Mouse (Mus musculus): ENCODE results near the gene Vmn1r191. TPM values are rescaled to one million over a fixed set of nuclear protein-coding genes. Genes with fewer than 3 reads are reported as not detected.
"Not testable (repeated sequence)": the region's sequence is repeated elsewhere in the genome, so short reads cannot be mapped to it uniquely, and the experiment has no call there.

Gene Vmn1r191
- total RNA-seq (2021): not detected
- long read RNA-seq, experiment 1: 0 reads
- long read RNA-seq, experiment 2: 0 reads

GRCm38 (mm10) chr13:22183869-22184268 lies at the start of gene Vmn1r191:
TSS of gene Vmn1r191 (minus strand) at chr13:22183969.
- H3K27ac ChIP-seq: no peak within 1 kb of the TSS
- intact Hi-C loops (cut with DNase I): no loop called here
- DNase-seq (ENCODE audit: extremely low spot score in 1 of 2, low spot score in 2 of 2): no peak
- no peak for TF ChIP-seq CTCF (IDR thresholded peaks at IDR 0.05)
- H3K4me3 ChIP-seq: no peak within 1 kb of the TSS

GRCm38 (mm10) chr13:22223060-22223459 lies 39.3 kb upstream of the Vmn1r191 start, which contains the start of gene Vmn1r193:
TSS of gene Vmn1r193 (minus strand) at chr13:22223160.
- intact Hi-C loops (cut with DNase I); H3K27ac ChIP-seq; DNase-seq (ENCODE audit: extremely low spot score in 1 of 2, low spot score in 2 of 2): not testable (repeated sequence)

GRCm38 (mm10) chr13:22192756-22193155 lies 9.0 kb upstream of the Vmn1r191 start:
- intact Hi-C loops (cut with DNase I); DNase-seq (ENCODE audit: extremely low spot score in 1 of 2, low spot score in 2 of 2); H3K27ac ChIP-seq; H3K4me3 ChIP-seq: not testable (repeated sequence)

More at GRCm38 (mm10) chr13:22223060-22223459, 39.3 kb upstream of the Vmn1r191 start, which contains the start of gene Vmn1r193:
- not testable (repeated sequence) for H3K4me3 ChIP-seq

GRCm38 (mm10) chr13:22191041-22191440 lies 7.3 kb upstream of the Vmn1r191 start, which contains the start of gene Vmn1r192:
TSS of gene Vmn1r192 (minus strand) at chr13:22191141.
- no peak for TF ChIP-seq CTCF (IDR thresholded peaks at IDR 0.05)
- H3K27ac ChIP-seq: no peak within 1 kb of the TSS
- DNase-seq (ENCODE audit: extremely low spot score in 1 of 2, low spot score in 2 of 2): no peak
- H3K4me3 ChIP-seq: no peak within 1 kb of the TSS
- intact Hi-C loops (cut with DNase I): no loop called here

- DNase-seq (ENCODE audit: extremely low spot score in 1 of 2, low spot score in 2 of 2): no peak
- no peak overlapping the region for H3K4me3 ChIP-seq
- intact Hi-C loops (cut with DNase I): no loop called here
- H3K27ac ChIP-seq: no peak overlapping the region
- TF ChIP-seq CTCF (IDR thresholded peaks at IDR 0.05): no peak
Observed at GRCm38 (mm10) chr13:22190385-22190784, 6.6 kb upstream of the Vmn1r191 start.

GRCm38 (mm10) chr13:22189313-22189712 lies 5.5 kb upstream of the Vmn1r191 start:
- no peak for TF ChIP-seq CTCF (IDR thresholded peaks at IDR 0.05)
- DNase-seq (ENCODE audit: extremely low spot score in 1 of 2, low spot score in 2 of 2): no peak
- H3K27ac ChIP-seq: no peak overlapping the region
- H3K4me3 ChIP-seq: no peak overlapping the region
- intact Hi-C loops (cut with DNase I): no loop called here

- Histone ChIP-seq H3K27ac (no peak overlapping the region), H3K4me3 (no peak overlapping the region)
- no peak for TF ChIP-seq CTCF (IDR thresholded peaks at IDR 0.05)
- no peak for DNase-seq (ENCODE audit: extremely low spot score in 1 of 2, low spot score in 2 of 2)
- intact Hi-C loops (cut with DNase I): no loop called here
Observed at GRCm38 (mm10) chr13:22168416-22168815, 15.4 kb downstream of the Vmn1r191 start.

GRCm38 (mm10) chr13:22136495-22137293 lies 47.1 kb downstream of the Vmn1r191 start:
- DNase-seq (ENCODE audit: extremely low spot score in 1 of 2, low spot score in 2 of 2); H3K4me3 ChIP-seq; intact Hi-C loops (cut with DNase I); H3K27ac ChIP-seq: not testable (repeated sequence)

Small RNA genes within 50 kb of the gene (microRNA-seq; reads per million reads assigned to microRNA genes)
- gene Gm23282: 0 reads per million in 2 experiments
- 0 reads per million in 2 experiments for gene Gm25084

Other genes starting within 250 kb of the Vmn1r191 start
- gene Zfp184, start 238.9 kb downstream of the Vmn1r191 start, total RNA-seq (2021): 1 to 10 TPM; 3.8 to 3.9 TPM
- not detected for gene Pom121l2, start 202.8 kb downstream of the Vmn1r191 start, total RNA-seq (2021)
- 1 to 10 TPM in 1 of 2 experiments, under 1 TPM in 1; 0.57 to 1.1 TPM for gene Prss16, start 174.2 kb downstream of the Vmn1r191 start, total RNA-seq (2021)
- gene Hist1h2ah, start 148.4 kb downstream of the Vmn1r191 start, total RNA-seq (2021): 10 to 100 TPM; 18.8 to 25.6 TPM
- 10 to 100 TPM; 12.2 to 13.5 TPM for gene Hist1h2bk, start 148.1 kb downstream of the Vmn1r191 start, total RNA-seq (2021)
- gene Hist1h4i, start 142.6 kb downstream of the Vmn1r191 start, total RNA-seq (2021): 10 to 100 TPM; 58.2 to 75.2 TPM
- gene Hist1h2ag, start 141.0 kb downstream of the Vmn1r191 start, total RNA-seq (2021): 1 to 10 TPM; 8.1 to 9.2 TPM
- 10 to 100 TPM in 1 of 2 experiments, 1 to 10 TPM in 1; 9.4 to 12.9 TPM for gene Hist1h2bj, start 140.8 kb downstream of the Vmn1r191 start, total RNA-seq (2021)
- not detected for gene Vmn1r188, start 99.5 kb downstream of the Vmn1r191 start, total RNA-seq (2021)
- gene Vmn1r189, start 78.1 kb downstream of the Vmn1r191 start, total RNA-seq (2021): not detected
- gene Vmn1r192, start 7.2 kb upstream of the Vmn1r191 start, total RNA-seq (2021): not detected
- not detected for gene Vmn1r193, start 39.2 kb upstream of the Vmn1r191 start, total RNA-seq (2021)
- not detected for gene Vmn1r194, start 60.2 kb upstream of the Vmn1r191 start, total RNA-seq (2021)
- gene Vmn1r195, start 86.6 kb upstream of the Vmn1r191 start, total RNA-seq (2021): not detected
- gene Vmn1r196, start 106.0 kb upstream of the Vmn1r191 start, total RNA-seq (2021): not detected
- not detected for gene Vmn1r197, start 140.6 kb upstream of the Vmn1r191 start, total RNA-seq (2021)
- gene Vmn1r198, start 166.4 kb upstream of the Vmn1r191 start, total RNA-seq (2021): not detected
- not detected for gene Vmn1r199, start 195.8 kb upstream of the Vmn1r191 start, total RNA-seq (2021)
- not detected for gene Vmn1r200, start 206.4 kb upstream of the Vmn1r191 start, total RNA-seq (2021)

Measured in left cerebral cortex, adult 2 months (tissue).